Mouse (Mus musculus): ENCODE measurements around the gene Apol7b. TPM values are rescaled to one million over a fixed set of nuclear protein-coding genes. Genes with fewer than 3 reads are reported as not detected.

Apol7b gene
- polyA plus RNA-seq, 1 experiment from 2014 or later: not detected

DNA sequence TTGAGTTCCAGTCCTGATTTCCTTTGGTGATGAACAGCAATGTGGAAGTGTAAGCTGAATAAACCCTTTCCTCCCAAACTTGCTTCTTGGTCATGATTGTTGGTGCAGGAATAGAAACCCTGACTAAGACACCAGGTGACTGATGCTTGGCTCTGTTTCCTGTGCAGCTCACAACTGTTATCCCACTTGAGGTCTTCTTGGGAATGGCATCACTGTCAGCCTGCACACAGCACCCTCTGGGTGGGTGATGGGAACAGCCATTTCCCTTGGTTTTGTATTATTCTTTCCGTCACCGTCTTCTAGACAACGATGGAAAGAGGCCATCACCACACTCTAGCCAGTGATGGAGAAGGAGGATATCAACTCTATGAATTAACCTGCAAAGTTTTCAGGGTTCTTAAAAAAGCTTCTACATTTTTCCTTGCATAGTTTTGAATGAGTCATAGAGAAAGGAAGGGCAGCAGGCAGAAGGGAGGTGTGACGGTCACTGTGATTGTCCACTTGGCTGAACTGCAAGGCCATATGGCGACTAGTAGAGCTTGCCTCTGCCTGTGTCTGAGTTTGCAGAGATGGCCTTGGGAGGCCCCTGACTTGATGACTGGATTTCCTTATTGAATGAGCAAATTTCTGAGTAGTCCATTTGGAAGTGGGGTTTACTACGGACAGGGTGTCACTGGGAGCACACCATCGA lies 62.8 kb downstream of the Apol7b start:
- no peaks in the 10 kb centered on the region for H3K9me3 ChIP-seq (ENCODE audit: low read length)
- H3K27ac ChIP-seq (ENCODE audit: low read length): no peak overlapping the region
- no peak for TF ChIP-seq CTCF (IDR thresholded peaks at IDR 0.05)
- TF ChIP-seq EP300 (IDR thresholded peaks at IDR 0.05): no peak
- WGBS: 85% methylated on average over 7 of the region's 7 CpGs
- H3K4me3 ChIP-seq (ENCODE audit: low read depth, low read length): no peak overlapping the region
- no peaks in the 10 kb centered on the region for H3K36me3 ChIP-seq (ENCODE audit: insufficient read depth, low read length)
- no peaks in the 10 kb centered on the region for H3K4me1 ChIP-seq (ENCODE audit: insufficient read depth, low read depth, low read length)
- H3K27me3 ChIP-seq (replicated peaks; ENCODE audit: insufficient read depth, low read length): no peaks in the 10 kb centered on the region
- DNase-seq (ENCODE audit: low spot score) (no peak), ATAC-seq (no peak)
- H3K9ac ChIP-seq (replicated peaks; ENCODE audit: low read depth): no peak overlapping the region
- no peak overlapping the region for H3K4me2 ChIP-seq (replicated peaks; ENCODE audit: low read depth, low read length)

DNA sequence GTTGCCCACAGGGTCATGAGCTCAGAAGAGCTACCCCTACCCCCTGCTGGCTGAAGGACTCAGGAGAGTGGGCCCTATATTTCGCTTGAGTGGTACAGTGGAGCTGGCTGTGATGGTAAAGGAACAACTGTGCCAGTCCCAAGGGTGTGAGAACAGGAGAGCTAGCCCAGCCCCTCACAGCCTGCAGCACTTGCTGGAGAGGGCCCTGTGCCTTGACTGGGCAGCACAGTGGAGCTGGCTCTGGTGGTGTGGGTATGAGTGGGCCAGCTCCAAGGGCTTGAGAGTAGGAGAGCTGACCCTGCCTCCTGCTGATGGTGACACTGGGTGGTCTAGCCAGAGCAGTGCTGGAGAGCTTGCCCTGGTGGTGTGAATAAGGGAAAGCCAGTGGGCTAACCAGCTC lies 64.4 kb downstream of the Apol7b start:
- Histone ChIP-seq H3K9me3 (ENCODE audit: low read length) (no peaks in the 10 kb centered on the region), H3K4me2 (replicated peaks; ENCODE audit: low read depth, low read length) (no peak overlapping the region), H3K36me3 (ENCODE audit: insufficient read depth, low read length) (no peaks in the 10 kb centered on the region), H3K4me1 (ENCODE audit: insufficient read depth, low read depth, low read length) (no peaks in the 10 kb centered on the region), H3K27me3 (replicated peaks; ENCODE audit: insufficient read depth, low read length) (no peaks in the 10 kb centered on the region), H3K4me3 (ENCODE audit: low read depth, low read length) (no peak overlapping the region), H3K9ac (replicated peaks; ENCODE audit: low read depth) (no peak overlapping the region), H3K27ac (ENCODE audit: low read length) (no peak overlapping the region)
- no peak for ATAC-seq
- DNase-seq (ENCODE audit: low spot score): no peak
- 50% methylated on average over 1 of the region's 1 CpGs for WGBS
- TF ChIP-seq CTCF (IDR thresholded peaks at IDR 0.05): no peak
- TF ChIP-seq EP300 (IDR thresholded peaks at IDR 0.05): no peak

DNA sequence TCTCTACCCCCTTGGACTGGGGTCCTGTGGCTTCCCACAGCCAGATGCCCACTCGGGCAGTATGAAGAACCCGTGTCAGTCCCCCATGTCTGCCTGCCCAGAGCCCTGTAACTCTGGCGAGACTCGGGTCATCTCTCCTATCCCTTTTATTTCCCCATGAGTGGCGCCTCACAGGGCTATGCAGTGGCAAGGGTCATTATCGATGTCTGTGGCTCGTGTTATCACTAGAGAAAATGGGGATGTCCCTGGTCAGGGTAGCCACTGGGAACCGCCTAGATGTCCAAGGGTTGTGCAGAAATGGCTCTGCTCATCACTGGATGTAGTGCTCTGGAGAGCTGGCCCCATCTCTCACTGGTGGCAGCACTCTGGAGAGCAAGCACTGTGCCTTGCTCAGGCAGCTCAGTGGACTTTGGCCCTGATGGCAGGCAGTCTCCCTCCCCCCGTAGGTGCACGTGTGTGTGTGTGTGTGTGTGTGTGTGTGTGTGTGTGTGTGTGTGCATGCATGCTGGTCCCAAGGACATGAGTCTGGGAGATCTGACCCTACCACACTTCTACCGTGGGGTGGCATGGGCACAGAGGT lies 64.9 kb downstream of the Apol7b start:
- 82% methylated on average over 10 of the region's 11 CpGs for WGBS
- H3K27me3 ChIP-seq (replicated peaks; ENCODE audit: insufficient read depth, low read length): no peaks in the 10 kb centered on the region
- H3K4me3 ChIP-seq (ENCODE audit: low read depth, low read length): no peak overlapping the region
- DNase-seq (ENCODE audit: low spot score): no peak
- H3K9me3 ChIP-seq (ENCODE audit: low read length): no peaks in the 10 kb centered on the region
- H3K9ac ChIP-seq (replicated peaks; ENCODE audit: low read depth): no peak overlapping the region
- TF ChIP-seq EP300 (IDR thresholded peaks at IDR 0.05) (no peak), CTCF (IDR thresholded peaks at IDR 0.05) (no peak)
- no peak overlapping the region for H3K27ac ChIP-seq (ENCODE audit: low read length)
- ATAC-seq: no peak
- no peaks in the 10 kb centered on the region for H3K36me3 ChIP-seq (ENCODE audit: insufficient read depth, low read length)
- H3K4me2 ChIP-seq (replicated peaks; ENCODE audit: low read depth, low read length): no peak overlapping the region
- no peaks in the 10 kb centered on the region for H3K4me1 ChIP-seq (ENCODE audit: insufficient read depth, low read depth, low read length)

DNA sequence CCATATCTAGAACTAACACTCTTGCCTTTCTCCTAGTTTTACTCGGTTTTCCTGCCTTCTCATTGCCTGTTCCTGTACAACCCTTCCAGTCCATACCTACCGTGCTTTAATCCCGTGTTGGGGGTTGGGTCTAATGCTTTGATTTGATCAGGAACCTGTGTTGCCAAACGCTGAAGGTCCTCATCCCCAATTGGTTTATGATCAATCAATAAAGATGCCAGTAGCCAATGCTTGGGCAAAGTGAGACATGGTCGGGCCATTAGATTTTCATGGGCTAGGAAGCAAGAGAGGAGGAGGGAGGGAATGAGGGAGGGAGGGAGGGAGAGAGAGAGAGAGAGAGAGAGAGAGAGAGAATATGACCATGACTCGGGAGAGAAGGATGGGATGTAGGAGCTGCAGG lies 65.8 kb downstream of the Apol7b start:
- Histone ChIP-seq H3K27me3 (replicated peaks; ENCODE audit: insufficient read depth, low read length) (no peaks in the 10 kb centered on the region), H3K9ac (replicated peaks; ENCODE audit: low read depth) (no peak overlapping the region), H3K4me2 (replicated peaks; ENCODE audit: low read depth, low read length) (no peak overlapping the region), H3K36me3 (ENCODE audit: insufficient read depth, low read length) (no peaks in the 10 kb centered on the region), H3K9me3 (ENCODE audit: low read length) (no peaks in the 10 kb centered on the region), H3K27ac (ENCODE audit: low read length) (no peak overlapping the region), H3K4me3 (ENCODE audit: low read depth, low read length) (no peak overlapping the region), H3K4me1 (ENCODE audit: insufficient read depth, low read depth, low read length) (no peaks in the 10 kb centered on the region)
- TF ChIP-seq EP300 (IDR thresholded peaks at IDR 0.05): no peak
- no peak for TF ChIP-seq CTCF (IDR thresholded peaks at IDR 0.05)
- WGBS: 72% methylated on average over 6 of the region's 6 CpGs
- no peak for ATAC-seq
- DNase-seq (ENCODE audit: low spot score): no peak

DNA sequence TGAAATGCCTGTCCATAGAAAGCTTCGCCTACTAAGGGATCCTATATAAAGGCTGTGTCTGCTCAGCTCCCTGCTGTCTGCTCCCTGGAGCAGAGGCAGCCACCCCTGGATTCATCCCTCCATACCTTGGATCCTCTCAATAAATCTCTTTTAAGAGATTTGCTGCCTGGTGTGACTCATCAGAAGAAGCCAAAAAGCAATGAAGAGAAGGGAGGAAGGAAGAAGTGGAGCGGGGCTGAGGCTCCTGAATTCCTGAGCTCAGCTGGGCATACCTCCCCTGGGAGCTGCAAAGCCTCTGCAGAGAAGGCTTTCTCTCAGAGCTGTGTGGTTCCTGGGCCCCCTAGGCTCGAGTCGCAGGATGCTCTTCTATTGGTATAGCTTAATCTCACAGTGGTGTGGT lies 67.4 kb downstream of the Apol7b start:
- no peak for TF ChIP-seq CTCF (IDR thresholded peaks at IDR 0.05)
- no peak for TF ChIP-seq EP300 (IDR thresholded peaks at IDR 0.05)
- Histone ChIP-seq H3K9ac (replicated peaks; ENCODE audit: low read depth) (no peak overlapping the region), H3K4me2 (replicated peaks; ENCODE audit: low read depth, low read length) (no peak overlapping the region), H3K36me3 (ENCODE audit: insufficient read depth, low read length) (no peaks in the 10 kb centered on the region), H3K4me1 (ENCODE audit: insufficient read depth, low read depth, low read length) (no peaks in the 10 kb centered on the region), H3K9me3 (ENCODE audit: low read length) (no peaks in the 10 kb centered on the region), H3K27ac (ENCODE audit: low read length) (no peak overlapping the region), H3K4me3 (ENCODE audit: low read depth, low read length) (no peak overlapping the region), H3K27me3 (replicated peaks; ENCODE audit: insufficient read depth, low read length) (no peaks in the 10 kb centered on the region)
- 43% methylated on average over 4 of the region's 4 CpGs for WGBS
- DNase-seq (ENCODE audit: low spot score): no peak
- no peak for ATAC-seq

DNA sequence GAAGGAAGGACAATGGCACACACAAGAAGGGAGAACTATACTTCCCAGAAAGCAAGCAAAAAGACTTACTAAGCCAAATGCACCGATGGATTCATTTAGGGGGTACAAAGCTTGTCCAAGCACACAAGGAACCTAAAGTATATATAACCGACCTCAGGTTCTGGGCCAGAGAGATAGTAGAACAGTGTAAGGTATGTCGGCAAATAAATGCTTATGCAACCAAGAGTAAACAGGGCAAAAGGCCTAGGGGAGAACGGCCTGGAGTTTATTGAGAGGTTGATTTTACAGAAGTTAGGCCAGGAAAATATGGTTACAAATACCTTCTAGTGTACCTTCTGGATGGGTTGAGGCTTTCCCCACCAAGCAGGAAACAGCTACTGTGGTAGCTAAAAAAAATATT lies 69.9 kb downstream of the Apol7b start:
- no peak overlapping the region for H3K4me3 ChIP-seq (ENCODE audit: low read depth, low read length)
- no peak for TF ChIP-seq EP300 (IDR thresholded peaks at IDR 0.05)
- TF ChIP-seq CTCF (IDR thresholded peaks at IDR 0.05): no peak
- no peak overlapping the region for H3K27ac ChIP-seq (ENCODE audit: low read length)
- 85% methylated on average over 4 of the region's 4 CpGs for WGBS
- ATAC-seq (no peak), DNase-seq (ENCODE audit: low spot score) (no peak)
- H3K9me3 ChIP-seq (ENCODE audit: low read length): no peaks in the 10 kb centered on the region
- H3K4me2 ChIP-seq (replicated peaks; ENCODE audit: low read depth, low read length): no peak overlapping the region
- no peaks in the 10 kb centered on the region for H3K36me3 ChIP-seq (ENCODE audit: insufficient read depth, low read length)
- no peaks in the 10 kb centered on the region for H3K4me1 ChIP-seq (ENCODE audit: insufficient read depth, low read depth, low read length)
- no peak overlapping the region for H3K9ac ChIP-seq (replicated peaks; ENCODE audit: low read depth)
- no peaks in the 10 kb centered on the region for H3K27me3 ChIP-seq (replicated peaks; ENCODE audit: insufficient read depth, low read length)
